Mouse (Mus musculus) left cerebral cortex, adult 6 months (tissue): ENCODE measurements around the gene Smpd2. TPM values are rescaled to one million over a fixed set of nuclear protein-coding genes. Genes with fewer than 3 reads are reported as not detected.

Source experiments
- long read RNA-seq, 2 experiments: library from polyadenylated mRNA; unstranded; transcript quantifications; one replicate each; pipeline ENCODE4 v2.0.0; 2019 to 2020
- polyA plus RNA-seq: library from polyadenylated mRNA; unstranded; fragments of <200 nt; fragmentation: Nextera tagmentation; gene quantifications from 2 replicates; pipeline ENCODE4 v1.2.3, GENCODE M21; 2021

Smpd2 gene
- 16.3 and 21.8 TPM in 2 replicates for polyA plus RNA-seq
- long read RNA-seq, experiment 1, transcript Smpd2-201 (10 exons, 1,602 nt), result major isoform, 52 of 69 reads
- long read RNA-seq, experiment 1, partial matches to known transcripts, result 0 of 69 reads
- long read RNA-seq, experiment 1, other reads (novel, unspliced or antisense), result 16 of 69 reads
- long read RNA-seq, experiment 2, transcript Smpd2-201 (10 exons, 1,602 nt), result major isoform, 29 of 37 reads
- long read RNA-seq, experiment 2, partial matches to known transcripts, result 3 of 37 reads
- long read RNA-seq, experiment 2, other reads (novel, unspliced or antisense), result 4 of 37 reads

DNA sequence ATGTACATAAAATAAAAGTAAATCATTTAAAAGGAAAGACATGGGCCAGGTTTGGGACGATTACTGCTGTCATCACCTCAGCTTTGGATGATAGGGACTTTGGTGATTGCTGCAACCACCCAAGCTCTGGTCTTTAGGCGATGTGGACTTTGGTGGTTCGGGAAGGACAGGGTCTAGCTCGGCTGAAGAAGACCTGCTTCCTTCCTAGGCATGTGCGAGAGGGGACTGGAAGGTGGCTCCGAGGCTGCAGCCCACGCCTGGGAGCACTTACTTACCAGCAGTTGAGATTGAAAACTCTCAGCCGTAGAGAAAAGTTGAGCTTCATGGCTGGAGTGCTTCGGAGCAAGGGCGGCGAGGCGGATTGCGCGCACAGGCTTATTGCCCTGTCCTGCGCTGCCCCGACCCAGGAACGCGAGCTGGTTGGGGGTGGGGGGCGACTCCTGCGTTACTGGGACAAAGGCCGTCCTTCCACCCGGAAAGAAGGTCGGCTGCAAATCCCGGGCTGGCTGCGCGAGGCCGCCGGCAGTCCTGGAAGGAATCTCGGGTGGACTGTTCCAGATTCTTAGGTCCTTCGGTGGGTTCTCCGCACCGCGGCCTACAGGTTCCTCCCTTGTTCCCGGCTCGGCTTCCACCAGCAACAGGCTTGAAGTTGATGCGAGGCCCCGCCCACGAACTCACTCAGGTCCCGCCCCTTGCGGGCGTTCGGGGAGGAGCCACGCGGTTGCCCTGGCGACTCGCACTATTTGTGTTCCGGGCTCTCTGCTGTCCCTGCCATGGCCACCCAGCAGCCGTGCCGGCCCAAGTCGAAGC is at the start of gene Smpd2, which contains the start of gene Ppil6:
Gene Smpd2, minus strand, starts transcription at position 662 of the 810 bp plus-strand sequence.
Gene Ppil6, plus strand, starts transcription at position 732 of the 810 bp plus-strand sequence.

DNA sequence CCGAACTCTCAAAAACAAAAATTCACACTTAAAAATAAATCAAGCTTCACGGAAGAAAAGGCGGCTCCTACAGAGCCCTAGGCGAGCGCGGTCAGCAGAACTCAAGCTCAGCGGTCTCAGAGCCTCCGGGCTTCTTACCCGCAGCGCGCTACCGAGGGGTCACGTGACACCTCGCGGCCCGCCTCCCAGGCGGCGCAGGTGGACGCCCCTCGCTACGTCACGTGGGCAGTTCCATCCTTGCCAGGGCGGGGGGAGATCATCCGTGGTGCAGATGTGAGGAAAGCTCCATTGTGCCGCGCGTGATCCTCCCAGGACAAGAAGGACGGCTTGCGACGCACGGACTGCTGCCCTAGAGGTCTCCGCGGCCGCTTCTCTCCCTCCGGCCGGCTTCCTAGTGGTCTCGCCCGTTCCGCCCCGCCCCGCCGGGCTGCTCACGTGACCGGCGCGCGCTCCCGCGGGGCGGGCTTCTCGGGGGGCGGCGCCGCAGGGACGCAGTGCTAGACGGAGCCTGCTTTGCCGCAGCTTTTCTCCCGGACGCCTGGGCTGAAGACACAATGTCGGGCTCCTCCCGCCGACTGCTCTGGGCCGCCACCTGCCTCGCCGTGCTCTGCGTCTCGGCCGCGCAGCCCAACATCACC is 28.9 kb upstream of the Smpd2 start, which contains the start of gene Cd164:
Gene Cd164, plus strand, starts transcription at position 434 of the 638 bp plus-strand sequence.

DNA sequence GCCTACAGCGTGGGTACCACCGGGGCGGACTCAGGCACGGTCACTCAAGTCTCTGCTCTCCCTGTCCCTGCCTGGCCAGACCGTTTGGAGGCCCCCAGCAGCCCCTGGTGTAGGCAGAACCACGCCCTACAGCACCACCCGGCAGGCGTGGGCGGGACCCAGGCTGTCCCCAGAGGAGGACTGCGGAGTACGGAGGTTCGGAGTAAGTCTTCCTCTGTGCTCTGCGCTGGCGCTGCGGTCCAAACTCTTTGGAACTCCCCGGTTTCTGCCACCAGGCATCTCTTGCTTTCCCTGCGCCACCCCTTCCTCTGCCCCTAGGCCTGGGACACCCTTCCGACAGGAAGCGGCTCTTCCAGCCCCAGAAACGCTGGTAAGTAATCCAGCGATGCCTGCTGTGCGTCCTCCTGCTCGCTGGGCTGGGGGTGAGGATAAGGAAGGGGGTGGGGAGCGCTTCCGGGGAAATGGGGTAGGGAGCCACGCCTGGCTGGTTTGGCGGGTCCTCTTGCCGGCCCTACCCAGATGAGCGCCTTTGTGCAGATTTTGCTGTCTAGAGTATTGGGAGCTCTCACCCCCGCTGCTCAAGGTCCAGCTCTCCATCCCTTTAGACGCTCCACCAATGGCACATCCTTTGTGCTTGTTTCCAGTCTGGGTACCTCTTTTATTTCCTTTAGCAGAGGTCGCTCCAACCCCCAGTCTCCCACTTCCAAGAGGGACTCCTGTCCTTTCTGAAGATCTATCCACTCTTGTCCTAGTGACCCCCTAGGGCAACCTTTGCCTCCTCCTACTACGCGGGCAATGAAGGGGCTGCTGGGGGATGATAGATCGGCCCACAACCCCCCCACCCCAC is 13.8 kb downstream of the Smpd2 start, which contains the start of gene Mical1:
Gene Mical1, plus strand, starts transcription at position 144 of the 847 bp plus-strand sequence.

DNA sequence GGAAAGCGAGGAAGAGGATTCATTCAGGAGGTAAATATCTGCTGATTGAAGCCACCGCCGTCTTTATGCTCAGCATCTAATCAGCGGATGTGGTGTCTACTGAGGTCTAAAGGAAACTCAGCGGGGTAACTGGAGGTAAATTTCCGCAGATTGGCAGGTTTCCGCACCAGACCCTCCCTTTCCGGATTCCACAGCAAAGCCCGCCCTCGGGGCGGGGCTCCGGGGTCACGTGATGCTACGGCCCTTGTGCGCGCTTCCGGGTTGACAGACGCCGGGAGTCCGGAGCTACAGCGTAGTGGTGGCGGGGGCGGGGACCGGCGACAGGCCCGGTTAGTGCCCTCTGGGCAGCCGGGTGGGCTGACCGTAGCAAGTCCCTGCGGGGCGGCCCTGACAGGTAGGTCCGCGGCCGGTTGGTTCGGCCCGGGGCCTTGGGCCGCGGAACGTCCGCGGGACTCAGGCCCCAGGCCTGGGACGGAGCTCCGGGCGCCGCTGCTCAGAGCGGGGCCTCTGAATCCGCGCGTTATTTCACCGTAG is 40.0 kb downstream of the Smpd2 start, which contains the start of gene Zbtb24:
Gene Zbtb24, plus strand, starts transcription at position 247 of the 534 bp plus-strand sequence.

Other genes starting within 250 kb of the Smpd2 start
- 21.3 and 21.4 TPM in 2 replicates for gene Fig4, start 187.1 kb downstream of the Smpd2 start, polyA plus RNA-seq
- gene Ak9, start 186.4 kb downstream of the Smpd2 start, polyA plus RNA-seq, result 0.04 and 0.11 TPM in 2 replicates
- gene Zbtb24, start 40.0 kb downstream of the Smpd2 start, polyA plus RNA-seq, result 6.9 and 8.8 TPM in 2 replicates
- 4.4 and 4.8 TPM in 2 replicates for gene Mical1, start 14.1 kb downstream of the Smpd2 start, polyA plus RNA-seq
- 4.2 and 4.5 TPM in 2 replicates for gene Ppil6, start 70 bp upstream of the Smpd2 start, polyA plus RNA-seq
- 53.3 and 60.6 TPM in 2 replicates for gene Cd164, start 29.0 kb upstream of the Smpd2 start, polyA plus RNA-seq
- gene Ccdc162, start 226.3 kb upstream of the Smpd2 start, polyA plus RNA-seq, result 0.21 and 0.51 TPM in 2 replicates